Mouse (Mus musculus) adrenal gland, adult 18-20 months (tissue): ENCODE measurements around the gene Alkbh1. TPM values are rescaled to one million over a fixed set of nuclear protein-coding genes. Genes with fewer than 3 reads are reported as not detected.

ENCODE experiments used
- DNase-seq, 2 experiments: peaks; one replicate each; pipeline ENCODE4 v3.0.0; 2021 to 2022; ENCODE audit warnings: low spot score in 2 of 2
- microRNA-seq, 2 experiments: library from miRNA; unstranded; fragments of <30 nt; microRNA quantifications; one replicate each; pipeline ENCODE4 v1.2.0; 2021; ENCODE audit warnings: borderline number of aligned reads in 2 of 2
- total RNA-seq, 2 experiments: library from RNA; stranded (reverse); gene quantifications; 1 replicate in 1 of 2; 2 replicates in 1 of 2; pipeline ENCODE4 v1.2.3; 2021

The Alkbh1 gene
- total RNA-seq, 2 experiments from 2014 or later, result 24.9 to 25.1 TPM

GRCm38 (mm10) chr12:87387171-87388121 lies 56.4 kb downstream of the Alkbh1 start:
- DNase-seq, result peak in 1 of 2 experiments; percentile 46

DNA sequence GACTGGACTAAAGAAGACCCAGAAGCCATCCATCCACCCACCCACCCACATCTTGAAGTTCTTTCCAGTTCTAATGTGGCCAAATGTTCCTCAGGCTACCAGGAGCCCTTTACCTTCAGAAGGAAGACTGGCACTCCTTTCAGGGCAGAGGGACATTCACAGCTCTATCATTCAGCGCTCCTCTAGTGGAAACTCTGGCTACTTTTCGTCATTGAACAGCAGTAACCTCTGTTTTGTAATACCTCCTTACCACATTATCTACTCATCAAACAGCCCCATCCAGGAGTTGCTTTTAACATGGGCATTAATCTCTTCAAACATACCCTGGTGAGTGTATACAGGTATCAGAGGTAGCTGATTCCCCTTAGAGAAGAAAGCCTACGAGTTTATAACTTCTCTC lies 58.8 kb downstream of the Alkbh1 start:
- no peak for DNase-seq

GRCm38 (mm10) chr12:87381380-87381682 lies 62.5 kb downstream of the Alkbh1 start:
- DNase-seq, result no peak

DNA sequence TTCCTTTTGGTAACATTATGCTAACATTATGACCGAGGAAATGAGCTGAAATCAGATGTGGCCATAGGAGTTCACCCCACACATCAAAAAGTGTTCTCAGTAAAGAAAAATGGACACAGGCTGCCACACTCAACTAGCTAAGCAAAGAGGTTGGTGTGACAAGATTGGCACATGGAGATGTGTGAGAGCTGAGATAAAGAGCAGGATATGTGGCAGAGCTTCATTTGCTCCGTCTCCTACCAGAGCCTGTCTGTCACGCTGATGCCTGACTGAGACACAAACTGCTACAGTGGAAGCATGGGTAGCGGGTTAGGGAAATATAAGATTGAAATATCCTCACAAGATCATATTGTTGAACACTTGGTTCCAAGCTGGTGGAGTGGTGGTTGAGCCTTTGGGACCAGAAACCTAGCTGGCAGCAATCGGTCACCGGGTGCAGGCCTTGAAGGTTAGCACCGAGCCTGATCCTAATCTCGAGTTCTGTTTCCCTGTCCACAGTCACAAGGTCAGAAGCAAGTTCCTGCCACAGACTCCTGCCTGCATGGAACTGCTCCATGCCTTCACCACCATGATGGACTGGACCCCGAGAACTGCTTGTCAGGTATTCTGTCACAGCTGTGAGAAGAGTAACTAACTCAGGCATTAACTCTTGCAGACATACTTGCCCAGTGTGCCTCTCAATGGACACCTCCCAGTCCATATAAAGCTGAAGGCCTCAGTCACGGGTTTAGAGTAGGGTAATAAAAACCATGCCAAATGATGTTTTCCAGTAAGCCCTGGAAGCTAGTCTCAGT lies 63.0 kb downstream of the Alkbh1 start:
- DNase-seq, result no peak

- no peak for DNase-seq
Observed at GRCm38 (mm10) chr12:87379496-87379895, 64.3 kb downstream of the Alkbh1 start.

Small RNAs within 50 kb of the gene (microRNA-seq; reads per million reads assigned to microRNA genes)
- gene Mir3068, result 90.6 to 141 reads per million in 2 experiments

Other genes starting within 250 kb of the Alkbh1 start
- gene Samd15, start 244.3 kb downstream of the Alkbh1 start, total RNA-seq, result 1 to 10 TPM; 1.4 to 1.7 TPM
- 10 to 100 TPM; 23.5 to 32.1 TPM for gene Tmed8, start 243.6 kb downstream of the Alkbh1 start, total RNA-seq
- under 1 TPM; 0.67 to 0.76 TPM for gene Noxred1, start 205.3 kb downstream of the Alkbh1 start, total RNA-seq
- gene Vipas39, start 177.8 kb downstream of the Alkbh1 start, total RNA-seq, result 10 to 100 TPM; 35.9 to 40.3 TPM
- 100 to 1,000 TPM; 235 to 276 TPM for gene Ahsa1, start 177.5 kb downstream of the Alkbh1 start, total RNA-seq
- gene Ism2, start 144.3 kb downstream of the Alkbh1 start, total RNA-seq, result under 1 TPM in 1 of 2 experiments, not detected in 1; 0.13 TPM
- gene Sptlc2, start 55.7 kb downstream of the Alkbh1 start, total RNA-seq, result 100 to 1,000 TPM; 124 to 260 TPM
- gene Slirp, start 121 bp downstream of the Alkbh1 start, total RNA-seq, result 100 to 1,000 TPM; 163 to 186 TPM
- gene Snw1, start 28.3 kb upstream of the Alkbh1 start, total RNA-seq, result 10 to 100 TPM; 64.8 to 70.6 TPM
- not detected for gene Gm5788, start 50.7 kb upstream of the Alkbh1 start, total RNA-seq
- gene Gm8300, start 70.3 kb upstream of the Alkbh1 start, total RNA-seq, result not detected
- not detected for gene Oog1, start 158.7 kb upstream of the Alkbh1 start, total RNA-seq
- not detected for gene Gm4027, start 174.9 kb upstream of the Alkbh1 start, total RNA-seq
- gene Gm16381, start 200.6 kb upstream of the Alkbh1 start, total RNA-seq, result not detected